Mouse (Mus musculus) regulatory T cell (primary cell): ENCODE data around the gene Dmpk.

Experiments
- in situ Hi-C: fragments of 300-600 bp; cut with MboI, MseI; formaldehyde crosslinking; loops from one replicate; pipeline ENCODE4 v1.15.1; 2025; ENCODE audit warnings: high pct_unique_total_duplicates

Gene Dmpk

DNA sequence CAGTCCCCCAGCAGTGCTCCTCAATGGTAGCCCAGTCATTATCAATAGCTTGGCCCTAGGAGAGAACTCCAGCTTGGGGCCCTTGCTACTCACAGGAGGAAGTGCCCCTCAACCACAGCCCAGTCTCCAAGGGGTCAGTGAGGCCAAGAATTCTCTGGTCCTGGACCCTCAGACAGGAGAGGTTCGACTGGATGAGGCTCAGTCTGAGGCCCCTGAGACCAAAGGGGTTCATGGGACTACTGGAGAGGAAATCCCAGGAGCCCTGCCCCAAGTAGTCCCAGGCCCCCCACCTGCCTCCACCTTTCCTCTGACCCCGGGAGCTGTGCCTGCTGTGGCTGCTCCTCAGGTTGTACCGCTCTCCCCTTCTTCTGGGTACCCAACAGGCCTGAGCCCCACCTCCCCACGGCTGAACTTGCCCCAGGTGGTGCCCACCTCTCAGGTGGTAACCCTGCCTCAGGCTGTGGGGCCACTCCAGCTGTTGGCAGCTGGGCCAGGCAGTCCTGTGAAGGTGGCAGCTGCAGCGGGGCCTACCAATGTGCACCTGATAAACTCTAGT is 12.8 kb downstream of the Dmpk start:
- in situ Hi-C loops, result no loop called here

GRCm38 (mm10) chr7:19097217-19097616 is 13.6 kb downstream of the Dmpk start:
- in situ Hi-C loops, result no loop called here

- in situ Hi-C loops, result no loop called here
Observed at GRCm38 (mm10) chr7:19097863-19098262, 14.2 kb downstream of the Dmpk start.

- in situ Hi-C loops, result no loop called here
Observed at GRCm38 (mm10) chr7:19098811-19099210, 15.2 kb downstream of the Dmpk start.

- in situ Hi-C loops, result no loop called here
Observed at GRCm38 (mm10) chr7:19100290-19100689, 16.6 kb downstream of the Dmpk start.

- in situ Hi-C loops, result no loop called here
Observed at GRCm38 (mm10) chr7:19103741-19104140, 20.1 kb downstream of the Dmpk start.

DNA sequence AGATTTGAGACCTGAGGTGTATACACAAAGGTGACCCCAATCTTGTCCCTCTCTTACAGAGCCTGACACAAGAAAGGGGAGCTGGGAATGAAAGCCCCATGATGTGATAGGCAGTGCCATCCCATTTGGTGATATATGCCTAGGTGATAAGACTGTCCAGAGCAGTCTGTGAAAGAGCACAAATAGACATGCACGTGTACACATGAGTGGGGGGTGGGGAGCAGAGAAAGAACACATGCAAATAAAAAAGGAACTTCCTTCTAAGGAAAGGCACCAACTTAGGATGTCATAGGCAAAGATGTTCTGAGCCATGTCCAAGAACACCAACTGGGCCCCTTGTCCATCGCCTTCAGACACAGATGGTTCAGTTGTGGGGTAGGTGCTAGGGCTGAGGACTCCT is 20.8 kb downstream of the Dmpk start:
- in situ Hi-C loops, result no loop called here

GRCm38 (mm10) chr7:19107436-19107835 is 23.8 kb downstream of the Dmpk start:
- in situ Hi-C loops, result no loop called here

DNA sequence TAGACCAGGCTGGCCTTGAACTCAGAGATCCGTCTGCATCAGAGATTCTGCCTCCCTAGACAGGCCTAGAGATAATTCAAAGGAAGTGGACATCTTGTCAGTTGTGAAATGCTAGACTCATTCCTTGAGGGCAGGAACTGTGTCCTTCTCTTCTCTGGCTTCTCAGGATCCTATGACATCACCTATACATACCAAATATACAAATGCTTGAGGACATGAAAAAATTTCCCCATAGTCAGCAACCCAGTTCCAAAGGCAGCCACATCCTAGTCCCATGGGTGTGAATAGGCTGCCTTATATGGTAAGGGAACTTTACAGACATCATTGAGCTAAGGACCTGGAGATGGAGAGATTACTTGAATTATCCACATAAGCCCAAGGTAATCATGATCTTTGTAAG is 25.9 kb downstream of the Dmpk start:
- in situ Hi-C loops, result no loop called here

- in situ Hi-C loops, result no loop called here
Observed at GRCm38 (mm10) chr7:19118028-19118771, 34.6 kb downstream of the Dmpk start, which contains the start of gene Gm4969. Gm4969 (minus strand) TSS chr7:19118368.

DNA sequence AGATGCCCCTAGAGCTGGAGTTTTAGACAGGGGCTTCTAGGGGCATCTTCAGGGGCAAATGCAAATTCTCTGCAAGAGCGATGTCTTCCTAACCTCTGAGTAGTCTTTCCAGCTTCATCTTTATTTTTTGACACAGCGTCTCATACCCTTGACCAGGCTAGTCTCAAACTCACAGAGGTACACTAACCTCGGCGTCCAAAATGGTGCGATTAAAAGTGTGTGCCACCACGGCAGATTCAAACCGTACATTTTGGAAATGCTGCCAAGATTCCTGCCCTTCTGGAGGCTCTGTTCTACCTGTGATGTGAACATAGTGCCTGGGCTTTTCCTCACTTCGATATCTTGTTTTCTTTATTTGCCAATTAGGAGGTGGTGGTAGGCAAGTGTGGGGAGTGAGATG is 35.4 kb downstream of the Dmpk start:
- in situ Hi-C loops, result no loop called here

DNA sequence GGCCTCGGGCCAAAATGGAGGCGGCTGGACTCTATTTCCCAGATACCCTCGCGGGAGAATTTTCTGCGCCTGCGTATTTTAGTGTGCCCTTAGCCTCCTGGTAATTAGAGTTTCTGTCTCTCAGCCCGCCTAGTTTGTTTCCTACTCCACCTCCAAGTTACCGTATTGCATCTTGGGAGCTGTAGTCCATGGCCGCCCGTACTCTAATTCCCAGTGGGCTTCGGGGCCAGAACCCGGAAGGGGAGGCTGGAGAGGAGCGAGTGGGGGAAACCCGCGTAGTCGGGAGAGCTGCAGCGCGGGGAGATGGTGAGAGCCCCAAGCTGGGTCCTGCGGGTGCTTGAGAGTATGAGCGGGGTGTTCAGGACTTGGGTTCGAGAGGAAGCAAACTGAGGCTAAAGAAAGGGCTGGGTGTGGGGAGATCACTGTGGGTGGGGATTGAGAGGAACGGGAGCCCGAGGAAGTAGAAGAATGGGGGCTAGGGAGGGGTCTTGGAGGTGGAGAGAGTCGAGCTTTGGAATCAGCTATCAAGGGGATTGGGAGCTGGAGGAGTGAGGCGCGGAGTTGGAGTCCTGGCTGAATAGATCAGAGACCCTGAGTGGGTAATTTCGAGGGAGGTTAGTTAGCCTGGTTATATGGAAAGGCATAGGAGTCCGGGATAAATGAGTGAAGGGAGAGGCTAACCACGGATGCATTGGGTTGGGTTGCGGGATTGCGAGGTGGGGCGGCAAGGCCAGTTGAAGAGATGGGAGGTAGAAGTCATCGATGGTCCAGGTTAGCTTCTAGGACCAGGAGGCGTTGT is 36.2 kb downstream of the Dmpk start, which contains the start of gene Fbxo46:
Gene Fbxo46 (plus strand): TSS at position 229 of the 799 bp plus-strand sequence.
- in situ Hi-C loops, result no loop called here

DNA sequence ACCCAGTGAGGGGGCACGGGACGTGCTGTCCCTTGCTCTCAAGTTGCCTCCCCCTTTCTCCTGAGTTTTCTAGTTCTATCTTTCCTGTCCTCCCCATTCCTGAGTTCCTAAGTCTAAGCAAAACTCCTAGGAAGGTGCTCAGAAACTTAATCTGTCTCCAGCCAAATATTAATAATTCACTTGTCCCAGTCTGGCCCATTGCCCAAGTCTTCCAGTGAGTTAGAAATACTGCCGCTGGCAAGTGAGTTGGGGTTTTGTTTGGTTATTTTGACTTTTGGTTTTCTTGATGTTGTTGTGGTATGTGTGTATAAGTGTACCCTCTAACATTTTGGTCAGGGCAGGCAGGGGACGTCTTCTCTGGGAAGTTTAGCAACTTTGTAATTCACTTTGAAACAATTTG is 38.0 kb downstream of the Dmpk start:
- in situ Hi-C loops, result no loop called here

DNA sequence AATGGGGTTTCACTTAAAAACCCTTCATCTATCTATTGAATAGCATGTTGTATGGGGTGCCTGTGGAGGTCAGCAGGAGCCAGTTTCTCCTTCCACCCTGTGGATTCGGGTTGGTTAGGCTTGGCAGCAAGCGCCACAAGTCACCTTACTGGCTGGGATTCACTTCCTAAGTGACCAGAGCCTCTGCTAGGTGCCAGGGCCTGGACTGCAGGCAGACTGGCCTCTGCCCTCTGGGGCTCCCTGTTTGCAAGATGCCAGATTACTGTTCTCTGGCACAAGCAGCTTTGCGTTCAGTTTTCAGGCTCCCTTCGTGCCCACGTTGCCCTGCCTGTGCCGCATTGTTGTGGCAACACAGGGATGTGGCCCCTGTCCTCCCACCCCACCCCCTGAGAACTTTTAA is 41.1 kb downstream of the Dmpk start:
- in situ Hi-C loops, result no loop called here

GRCm38 (mm10) chr7:19127744-19128143 is 44.1 kb downstream of the Dmpk start:
- in situ Hi-C loops, result no loop called here

- in situ Hi-C loops, result no loop called here
Observed at GRCm38 (mm10) chr7:19129396-19129795, 45.7 kb downstream of the Dmpk start.

DNA sequence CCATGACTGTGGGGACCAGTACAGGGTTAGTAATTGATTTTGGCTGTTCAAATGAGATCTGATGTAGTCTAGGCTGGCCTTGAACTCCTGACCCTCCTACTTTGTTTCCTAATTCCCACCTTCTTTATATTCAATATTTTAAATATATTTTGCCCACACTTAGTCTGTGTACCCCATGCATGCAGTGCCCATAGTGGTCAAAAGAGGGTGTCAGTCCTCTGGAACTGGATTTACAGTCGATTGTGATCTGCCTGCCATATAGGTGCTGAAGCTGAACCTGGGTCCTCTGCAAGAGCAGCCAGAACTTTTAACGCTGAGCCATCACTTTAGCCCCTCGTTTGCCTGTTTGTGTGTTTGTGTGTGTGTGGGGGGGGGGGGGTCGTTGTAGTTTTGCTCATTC is 47.0 kb downstream of the Dmpk start:
- in situ Hi-C loops, result no loop called here

- in situ Hi-C loops, result no loop called here
Observed at GRCm38 (mm10) chr7:19131324-19131848, 47.7 kb downstream of the Dmpk start.

GRCm38 (mm10) chr7:19136168-19136567 is 52.5 kb downstream of the Dmpk start:
- in situ Hi-C loops, result no loop called here

DNA sequence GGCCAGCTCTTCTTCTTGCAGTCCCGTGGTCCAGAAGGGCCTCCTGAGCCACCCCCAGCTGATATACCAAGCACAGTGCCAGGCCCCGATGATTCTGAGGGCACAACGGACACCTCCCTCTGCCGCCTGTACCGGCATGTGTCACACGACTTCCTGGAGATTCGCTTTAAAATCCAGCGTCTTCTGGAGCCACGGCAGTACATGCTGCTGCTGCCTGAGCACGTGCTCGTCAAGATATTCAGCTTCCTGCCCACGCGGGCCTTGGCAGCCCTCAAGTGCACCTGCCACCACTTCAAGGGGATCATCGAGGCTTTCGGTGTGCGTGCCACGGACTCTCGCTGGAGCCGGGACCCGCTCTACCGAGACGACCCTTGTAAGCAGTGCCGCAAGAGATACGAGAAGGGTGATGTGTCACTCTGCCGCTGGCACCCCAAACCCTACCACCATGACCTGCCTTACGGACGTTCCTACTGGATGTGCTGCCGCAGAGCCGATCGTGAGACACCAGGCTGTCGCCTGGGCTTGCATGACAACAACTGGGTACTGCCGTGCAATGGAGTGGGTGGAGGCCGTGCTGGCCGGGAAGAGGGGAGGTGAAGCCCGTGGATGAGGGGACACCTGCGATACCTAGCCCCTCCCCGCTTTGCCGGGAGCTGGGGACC is 53.2 kb downstream of the Dmpk start:
- in situ Hi-C loops, result no loop called here

- in situ Hi-C loops, result no loop called here
Observed at GRCm38 (mm10) chr7:19137380-19137779, 53.7 kb downstream of the Dmpk start.
